Mouse (Mus musculus) small intestine, adult 2 months (tissue): ENCODE measurements around the gene Fam213a. TPM values are rescaled to one million over a fixed set of nuclear protein-coding genes. Genes with fewer than 3 reads are reported as not detected.
"Not testable (repeated sequence)": the region's sequence is repeated elsewhere in the genome, so short reads cannot be mapped to it uniquely, and the experiment has no call there.

Experiments
- H3K27ac ChIP-seq: fragments of 200-500 bp; 2 replicates; pipeline ENCODE4 v1.5.1; 2012; ENCODE audit warnings: low read depth, low read length, control low read depth, inconsistent platforms; ENCODE audit not compliant: insufficient read depth
- H3K27me3 ChIP-seq: fragments of 200-500 bp; 2 replicates; pipeline ENCODE4 v1.6.1; 2012; ENCODE audit warnings: mild to moderate bottlenecking, moderate library complexity, low read length, inconsistent platforms; ENCODE audit not compliant: control insufficient read depth, insufficient read depth
- H3K36me3 ChIP-seq: fragments of 200-500 bp; 2 replicates; pipeline ENCODE4 v1.6.1; 2012; ENCODE audit warnings: mild to moderate bottlenecking, low read length, control low read depth, inconsistent platforms; ENCODE audit not compliant: control insufficient read depth, insufficient read depth
- H3K4me1 ChIP-seq: fragments of 200-500 bp; 2 replicates; pipeline ENCODE4 v1.6.1; 2012; ENCODE audit warnings: low read length, inconsistent platforms, mixed read lengths; ENCODE audit not compliant: control insufficient read depth, insufficient read depth, insufficient read length
- H3K4me3 ChIP-seq: fragments of 200-500 bp; 2 replicates; pipeline ENCODE4 v1.5.1; 2012; ENCODE audit warnings: low read depth, mild to moderate bottlenecking, control low read depth, inconsistent platforms, low read length, moderate library complexity
- CTCF ChIP-seq: fragments of 200-500 bp; IDR thresholded peaks from 2 replicates; pipeline ENCODE4 v1.5.1; 2012; ENCODE audit warnings: low read depth, mild to moderate bottlenecking, control low read depth, inconsistent platforms, low read length, moderate library complexity, mixed read lengths; ENCODE audit not compliant: insufficient replicate concordance, insufficient read length; ENCODE audit errors: extremely low read depth
- POLR2A ChIP-seq: fragments of 200-500 bp; IDR thresholded peaks from 2 replicates; pipeline ENCODE4 v1.6.1; 2012; ENCODE audit warnings: low read depth, mild to moderate bottlenecking, control low read depth, inconsistent platforms, low read length, moderate library complexity
- WGBS: fragments of 180-500 bp; shearing (Covaris S2); methylation state at CpG from one replicate; pipeline ENCODE4 v1.1.7; 2018; 5-methylcytosine and 5-hydroxymethylcytosine counted together
- polyA plus RNA-seq: library from polyadenylated mRNA; depleted of rRNA; stranded (reverse); fragments of >200 nt; gene quantifications from 2 replicates; pipeline ENCODE4 v1.2.3, GENCODE M21; 2012; rRNA removed

Fam213a gene
- polyA plus RNA-seq: 16.7 and 29.9 TPM in 2 replicates

DNA sequence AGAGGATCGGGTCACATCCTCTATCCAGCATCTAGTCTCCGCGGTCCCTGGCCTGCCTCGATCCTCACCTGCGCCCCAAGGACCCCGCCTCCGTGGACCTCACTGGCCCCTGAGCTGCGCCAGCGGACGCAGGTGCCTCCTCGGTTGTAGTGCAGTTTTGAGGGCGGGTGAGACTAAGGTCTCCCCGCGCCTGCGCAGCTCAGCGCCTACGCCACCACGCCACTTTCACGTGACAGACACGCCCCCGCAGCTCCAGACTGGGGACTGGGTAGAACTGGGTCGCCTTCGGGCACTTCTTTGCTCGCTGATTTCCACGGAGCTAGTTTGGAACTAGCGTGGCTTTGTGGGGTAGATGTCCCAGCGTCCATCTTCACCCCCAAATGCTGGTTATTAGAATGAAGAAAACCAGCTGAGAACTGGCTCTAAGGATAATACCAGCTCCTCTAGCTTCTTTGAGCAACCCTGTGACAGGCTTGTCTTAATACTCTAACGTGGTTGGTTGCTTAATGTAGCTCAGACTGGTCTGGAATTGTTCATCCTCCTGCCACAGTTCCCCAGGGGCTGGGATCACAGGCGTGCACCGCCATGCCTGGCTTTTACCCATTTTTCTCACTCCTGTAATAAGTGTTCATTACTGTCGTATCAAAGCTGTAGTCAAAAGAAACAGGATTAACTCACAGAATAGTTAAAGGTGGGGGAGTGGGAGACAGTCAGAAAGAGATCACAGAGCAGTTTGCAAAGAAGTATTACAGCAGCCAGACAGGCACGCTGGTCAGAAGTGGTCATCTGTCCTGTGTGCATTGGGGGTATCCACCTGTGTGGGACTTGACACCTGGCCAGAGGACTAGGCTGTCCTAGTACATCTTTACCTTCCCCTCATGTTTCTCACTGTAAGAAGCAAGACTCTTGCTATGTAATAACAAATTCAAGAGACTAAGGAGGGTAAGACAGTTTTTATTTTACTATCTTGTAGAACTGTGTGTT lies at the start of gene Fam213a:
Fam213a (minus strand) TSS at position 159 of the 984 bp plus-strand sequence.
- no peak for TF ChIP-seq CTCF
- TF ChIP-seq POLR2A: peak; percentile 83; the same call in 1 of the 2 replicates
- H3K27ac ChIP-seq: peak within 1 kb of the TSS; percentile 75
- WGBS: 4% methylated on average over 32 of the region's 32 CpGs

DNA sequence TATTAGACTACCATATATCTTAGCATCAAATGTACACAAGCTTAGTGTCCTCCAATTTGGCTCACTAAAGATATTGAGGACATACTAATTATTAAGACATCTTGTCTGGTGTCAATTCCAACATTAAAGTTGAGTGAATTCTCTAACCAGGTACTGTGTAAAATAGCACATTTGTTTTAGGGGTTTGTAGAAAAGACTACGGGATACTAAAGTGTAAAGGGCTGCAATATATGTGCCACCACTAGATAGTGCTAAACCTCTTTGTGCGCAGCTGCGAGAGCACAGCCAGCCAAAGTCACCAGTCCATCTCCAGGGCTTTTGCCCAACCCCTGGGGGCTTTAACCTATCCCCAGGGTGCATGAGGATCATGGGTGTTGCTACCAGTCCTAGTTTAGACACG lies 39.6 kb upstream of the Fam213a start:
- not testable (repeated sequence) for H3K4me1 ChIP-seq, H3K27me3 ChIP-seq, H3K36me3 ChIP-seq, H3K4me3 ChIP-seq, H3K27ac ChIP-seq
- 56% methylated on average over 3 of the region's 4 CpGs for WGBS

More for the DNA sequence above, at the start of gene Fam213a:
- H3K4me3 ChIP-seq: peak within 1 kb of the TSS; percentile 94
- H3K36me3 ChIP-seq: no peaks in the 10 kb centered on the region
- peaks cover 4% of the 10 kb centered on the region for H3K4me1 ChIP-seq
- H3K27me3 ChIP-seq: no peaks in the 10 kb centered on the region

DNA sequence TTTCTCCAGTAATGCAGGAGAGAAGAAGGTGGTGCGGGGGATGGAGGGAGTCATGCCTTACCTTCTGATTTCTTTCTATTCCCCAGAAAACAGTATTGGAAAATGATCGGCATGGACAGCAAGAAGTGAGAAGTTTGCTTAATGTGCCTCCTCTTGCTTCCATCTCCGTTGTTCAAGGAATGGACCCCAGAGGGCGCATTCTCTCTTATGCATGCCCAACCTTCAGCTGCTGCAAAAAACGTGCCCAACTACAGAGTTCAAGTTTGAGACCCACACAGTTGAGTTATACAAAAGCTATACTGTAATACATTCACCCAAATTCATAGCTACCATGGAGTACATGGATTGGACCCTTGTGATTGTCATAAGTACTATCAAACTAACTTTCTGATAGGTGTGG lies 38.9 kb upstream of the Fam213a start:
- Histone ChIP-seq H3K4me3 (no peak overlapping the region), H3K27ac (no peak overlapping the region), H3K27me3 (no peaks in the 10 kb centered on the region), H3K36me3 (no peaks in the 10 kb centered on the region), H3K4me1 (no peaks in the 10 kb centered on the region)
- no peak for TF ChIP-seq POLR2A
- no peak for TF ChIP-seq CTCF
- 67% methylated on average over 5 of the region's 5 CpGs for WGBS

DNA sequence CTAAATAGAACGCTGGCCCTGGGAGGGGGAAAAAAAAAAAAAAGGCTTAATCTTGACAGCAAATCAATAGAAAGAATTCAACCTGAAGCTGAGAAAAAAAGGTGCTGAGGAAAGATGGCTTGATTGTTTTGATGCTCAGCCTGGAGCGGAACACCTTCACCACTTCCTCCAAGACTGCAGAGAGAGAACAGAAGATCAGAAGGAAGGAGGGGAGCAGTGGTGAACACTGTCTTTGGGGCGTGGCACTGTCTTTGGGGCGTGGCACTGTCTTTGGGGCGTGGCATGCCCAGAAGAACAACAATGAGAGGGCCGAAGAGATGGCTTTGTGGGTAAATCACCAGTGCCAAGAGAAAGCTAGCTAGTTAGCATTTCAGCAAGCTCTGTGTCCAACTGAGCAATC lies 36.9 kb upstream of the Fam213a start:
- Histone ChIP-seq H3K27me3 (no peaks in the 10 kb centered on the region), H3K27ac (no peak overlapping the region), H3K4me3 (no peak overlapping the region), H3K4me1 (no peaks in the 10 kb centered on the region), H3K36me3 (no peaks in the 10 kb centered on the region)
- 39% methylated on average over 6 of the region's 6 CpGs for WGBS
- TF ChIP-seq POLR2A (no peak), CTCF (no peak)

DNA sequence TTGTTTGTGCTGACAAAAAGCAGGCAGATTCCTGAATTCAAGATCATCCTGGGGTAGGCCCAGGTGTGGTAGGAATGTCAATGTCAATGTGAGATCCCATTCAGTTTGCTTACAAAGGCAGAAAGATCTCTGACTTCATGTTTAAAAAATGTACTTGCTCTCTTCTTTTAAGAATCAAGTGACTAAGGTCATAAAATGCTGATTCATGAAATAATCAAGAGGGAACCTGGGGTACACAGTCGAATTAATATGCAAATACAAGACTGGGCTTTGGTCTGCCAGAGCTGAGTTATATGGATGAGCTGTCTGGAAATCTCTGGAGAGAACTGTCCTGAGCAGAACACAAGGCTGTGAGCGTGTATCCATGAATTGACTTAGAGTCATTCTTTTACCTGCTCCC lies 33.8 kb upstream of the Fam213a start:
- Histone ChIP-seq H3K27ac (no peak overlapping the region), H3K4me1 (no peaks in the 10 kb centered on the region), H3K36me3 (no peaks in the 10 kb centered on the region), H3K4me3 (no peak overlapping the region), H3K27me3 (no peaks in the 10 kb centered on the region)
- no peak for TF ChIP-seq POLR2A
- no peak for TF ChIP-seq CTCF
- WGBS: 73% methylated on average over 2 of the region's 2 CpGs

DNA sequence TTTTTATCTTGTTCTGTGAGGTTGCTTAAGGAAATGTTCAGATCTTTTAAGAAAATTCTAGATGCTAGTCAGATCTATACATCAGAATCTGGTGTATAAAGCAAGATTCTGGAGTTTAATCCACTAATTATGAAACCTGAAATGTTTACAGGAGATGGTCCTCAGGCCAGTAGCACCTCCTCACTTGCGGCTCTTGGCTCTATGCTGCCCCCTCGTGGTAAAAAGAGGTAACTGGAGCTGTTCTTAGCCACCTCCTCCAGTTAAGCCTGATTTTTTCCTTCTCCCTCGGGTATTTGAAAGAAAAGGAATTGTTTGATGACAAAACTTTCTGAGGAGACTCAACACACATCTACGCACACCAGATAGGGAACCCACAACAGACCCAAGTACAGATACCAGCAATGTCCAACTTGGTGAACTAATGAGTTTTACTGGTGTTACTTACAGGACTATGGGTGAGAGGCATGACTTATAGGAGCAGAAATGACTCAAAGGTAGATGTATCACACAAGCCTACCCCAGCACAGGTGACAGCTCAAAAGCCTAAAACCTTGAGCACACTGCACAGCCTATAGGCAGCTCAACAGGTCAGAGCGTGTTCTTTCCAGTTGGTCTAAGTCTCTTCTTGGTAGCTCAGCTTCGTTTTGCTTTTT lies 21.7 kb upstream of the Fam213a start:
- Histone ChIP-seq H3K27ac (no peak overlapping the region), H3K36me3 (no peaks in the 10 kb centered on the region), H3K4me3 (no peak overlapping the region), H3K27me3 (no peaks in the 10 kb centered on the region), H3K4me1 (peaks cover 4% of the 10 kb centered on the region; the same call in 1 of the 2 replicates)
- peak; percentile 94; the same call in 1 of the 2 replicates for TF ChIP-seq CTCF
- TF ChIP-seq POLR2A: no peak
- WGBS: 32% methylated on average over 6 of the region's 6 CpGs
